Mouse (Mus musculus) stomach, postnatal 0 days (tissue): ENCODE measurements around the gene Dlgap1.

ENCODE experiments used
- CTCF ChIP-seq: IDR thresholded peaks from 2 replicates; pipeline ENCODE4 v1.5.1; 2016; ENCODE audit warnings: antibody characterized with exemption, low read depth, mild to moderate bottlenecking, moderate library complexity
- EP300 ChIP-seq: optimal IDR thresholded peaks from 2 replicates; pipeline ENCODE3; 2016; ENCODE audit warnings: antibody characterized with exemption

DNA sequence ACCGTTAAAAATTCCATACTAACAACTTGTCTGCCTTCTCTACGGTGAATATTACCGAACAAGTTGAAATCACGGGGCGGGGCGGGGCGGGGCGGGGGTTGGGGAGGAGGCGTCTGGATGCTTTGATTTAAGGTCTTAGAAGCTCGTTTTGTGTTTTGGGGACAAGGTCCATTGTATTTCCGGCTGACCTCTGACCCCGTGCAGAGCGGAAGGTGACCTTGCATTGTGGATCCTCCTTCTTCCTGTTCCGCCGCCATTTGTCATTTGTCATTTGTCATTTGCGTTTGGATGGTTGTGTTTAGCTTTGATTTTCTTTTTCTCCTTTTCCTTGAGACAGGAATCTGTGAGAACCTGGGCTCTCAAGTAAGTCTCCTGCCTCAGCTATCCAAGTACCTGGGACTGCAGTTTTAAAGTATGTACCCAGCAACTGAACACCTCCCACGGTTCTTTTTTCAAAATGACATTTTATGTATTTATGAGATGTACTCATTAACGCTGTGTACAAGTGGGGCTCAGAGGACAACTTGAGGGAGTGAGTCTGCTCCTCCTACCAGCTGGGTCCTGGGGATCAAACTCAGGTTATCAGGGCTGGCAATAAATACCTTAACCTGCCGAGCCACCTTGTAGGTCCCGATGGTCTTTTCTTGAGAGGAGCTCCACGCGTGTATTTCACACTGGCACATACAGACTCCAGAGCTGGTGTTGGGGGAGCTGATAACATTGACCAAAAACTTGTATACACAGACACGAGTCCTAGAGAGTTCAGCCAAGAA is 861.3 kb downstream of the Dlgap1 start:
- TF ChIP-seq CTCF: no peak
- no peak for TF ChIP-seq EP300
